Mouse (Mus musculus) small intestine, adult 2 months (tissue): Measurements from ENCODE around the gene Abhd14b.

Experiments
- CTCF ChIP-seq: fragments of 200-500 bp; IDR thresholded peaks from 2 replicates; pipeline ENCODE4 v1.5.1; 2012; ENCODE audit warnings: low read depth, mild to moderate bottlenecking, control low read depth, inconsistent platforms, low read length, moderate library complexity, mixed read lengths; ENCODE audit not compliant: insufficient replicate concordance, insufficient read length; ENCODE audit errors: extremely low read depth
- POLR2A ChIP-seq: fragments of 200-500 bp; IDR thresholded peaks from 2 replicates; pipeline ENCODE4 v1.6.1; 2012; ENCODE audit warnings: low read depth, mild to moderate bottlenecking, control low read depth, inconsistent platforms, low read length, moderate library complexity

DNA sequence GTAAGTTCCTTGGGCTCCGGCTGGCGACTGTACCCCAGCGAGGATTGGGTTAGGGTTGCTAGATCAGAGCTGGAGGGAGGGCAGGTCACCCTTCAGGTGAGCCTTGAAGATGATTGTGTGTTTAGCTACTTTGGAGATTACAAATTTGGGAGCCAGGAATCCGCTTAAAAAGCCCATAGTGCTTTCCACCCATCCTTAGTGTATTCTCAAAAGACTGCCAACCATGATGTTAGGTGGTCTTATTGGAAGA is 17.3 kb upstream of the Abhd14b start:
- TF ChIP-seq POLR2A (no peak), CTCF (no peak)
